Mouse (Mus musculus): ENCODE measurements around the gene Gm39566. TPM values are rescaled to one million over a fixed set of nuclear protein-coding genes. Genes with fewer than 3 reads are reported as not detected.

The Gm39566 gene
- total and polyA plus RNA-seq, 2 experiments from 2014 or later: not detected

GRCm38 (mm10) chr11:69797924-69798323 lies 17.2 kb downstream of the Gm39566 start:
- DNase-seq: no peak
- no peak for ATAC-seq
- H3K27me3 ChIP-seq (ENCODE audit: insufficient read depth, low read length): no peaks in the 10 kb centered on the region
- no peak overlapping the region for H3K4me2 ChIP-seq (ENCODE audit: low read depth)
- H3K9ac ChIP-seq: no peak overlapping the region
- no peak for TF ChIP-seq CTCF (IDR thresholded peaks at IDR 0.05; ENCODE audit: low read depth)
- H3K4me3 ChIP-seq (ENCODE audit: low read depth, low read length): no peak overlapping the region
- no peaks in the 10 kb centered on the region for H3K9me3 ChIP-seq (ENCODE audit: low read length)
- no peak overlapping the region for H3K27ac ChIP-seq (ENCODE audit: low read depth, low read length)
- peaks cover 12% of the 10 kb centered on the region for H3K4me1 ChIP-seq (ENCODE audit: insufficient read depth)
- H3K36me3 ChIP-seq (ENCODE audit: insufficient read depth): peaks cover 7% of the 10 kb centered on the region; the same call in 1 of the 2 replicates
- 78% methylated on average over 7 of the region's 7 CpGs for WGBS

GRCm38 (mm10) chr11:69795983-69796435 lies 19.1 kb downstream of the Gm39566 start:
- no peak for ATAC-seq
- Histone ChIP-seq H3K4me2 (ENCODE audit: low read depth) (peak overlapping the region; percentile 60), H3K36me3 (ENCODE audit: insufficient read depth) (peaks cover 7% of the 10 kb centered on the region; the same call in 1 of the 2 replicates), H3K4me3 (ENCODE audit: low read depth, low read length) (peak overlapping the region; percentile 34), H3K27me3 (ENCODE audit: insufficient read depth, low read length) (no peaks in the 10 kb centered on the region), H3K4me1 (ENCODE audit: insufficient read depth) (peaks cover 12% of the 10 kb centered on the region), H3K27ac (ENCODE audit: low read depth, low read length) (no peak overlapping the region), H3K9ac (no peak overlapping the region), H3K9me3 (ENCODE audit: low read length) (no peaks in the 10 kb centered on the region)
- 4% methylated on average over 13 of the region's 13 CpGs for WGBS
- DNase-seq: no peak
- TF ChIP-seq CTCF (IDR thresholded peaks at IDR 0.05; ENCODE audit: low read depth): no peak

GRCm38 (mm10) chr11:69795168-69795982 lies 19.7 kb downstream of the Gm39566 start, which contains the start of gene Chrnb1:
TSS of gene Chrnb1 (minus strand) at chr11:69795943.
- no peaks in the 10 kb centered on the region for H3K9me3 ChIP-seq (ENCODE audit: low read length)
- no peak; the same call in 1 of the 2 replicates for TF ChIP-seq CTCF (IDR thresholded peaks at IDR 0.05; ENCODE audit: low read depth)
- peak within 1 kb of the TSS; percentile 34 for H3K4me3 ChIP-seq (ENCODE audit: low read depth, low read length)
- peak within 1 kb of the TSS; percentile 33; the same call in 1 of the 2 replicates for H3K9ac ChIP-seq
- H3K36me3 ChIP-seq (ENCODE audit: insufficient read depth): peaks cover 7% of the 10 kb centered on the region; the same call in 1 of the 2 replicates
- WGBS: 3% methylated on average over 52 of the region's 52 CpGs
- peak; percentile 90 for DNase-seq
- peaks cover 12% of the 10 kb centered on the region for H3K4me1 ChIP-seq (ENCODE audit: insufficient read depth)
- peak; percentile 96 for ATAC-seq
- H3K27me3 ChIP-seq (ENCODE audit: insufficient read depth, low read length): no peaks in the 10 kb centered on the region
- peak within 1 kb of the TSS; percentile 60 for H3K4me2 ChIP-seq (ENCODE audit: low read depth)
- no peak within 1 kb of the TSS for H3K27ac ChIP-seq (ENCODE audit: low read depth, low read length)

GRCm38 (mm10) chr11:69793429-69793828 lies 21.7 kb downstream of the Gm39566 start:
- DNase-seq: no peak
- Histone ChIP-seq H3K4me1 (ENCODE audit: insufficient read depth) (peaks cover 8% of the 10 kb centered on the region), H3K4me3 (ENCODE audit: low read depth, low read length) (no peak overlapping the region), H3K27me3 (ENCODE audit: insufficient read depth, low read length) (no peaks in the 10 kb centered on the region), H3K27ac (ENCODE audit: low read depth, low read length) (no peak overlapping the region), H3K36me3 (ENCODE audit: insufficient read depth) (peaks cover 7% of the 10 kb centered on the region; the same call in 1 of the 2 replicates), H3K9ac (no peak overlapping the region), H3K9me3 (ENCODE audit: low read length) (no peaks in the 10 kb centered on the region), H3K4me2 (ENCODE audit: low read depth) (no peak overlapping the region)
- 69% methylated on average over 5 of the region's 5 CpGs for WGBS
- TF ChIP-seq CTCF (IDR thresholded peaks at IDR 0.05; ENCODE audit: low read depth): no peak
- no peak for ATAC-seq

- ATAC-seq: no peak
- no peak for DNase-seq
- Histone ChIP-seq H3K36me3 (ENCODE audit: insufficient read depth) (no peaks in the 10 kb centered on the region), H3K4me3 (ENCODE audit: low read depth, low read length) (no peak overlapping the region), H3K4me2 (ENCODE audit: low read depth) (no peak overlapping the region), H3K9me3 (ENCODE audit: low read length) (no peaks in the 10 kb centered on the region), H3K4me1 (ENCODE audit: insufficient read depth) (peaks cover 8% of the 10 kb centered on the region), H3K9ac (no peak overlapping the region), H3K27me3 (ENCODE audit: insufficient read depth, low read length) (no peaks in the 10 kb centered on the region), H3K27ac (ENCODE audit: low read depth, low read length) (no peak overlapping the region)
- 71% methylated on average over 5 of the region's 5 CpGs for WGBS
- TF ChIP-seq CTCF (IDR thresholded peaks at IDR 0.05; ENCODE audit: low read depth): no peak
Measured at GRCm38 (mm10) chr11:69791420-69791819, 23.7 kb downstream of the Gm39566 start.

- no peak overlapping the region for H3K9ac ChIP-seq
- no peak overlapping the region for H3K4me3 ChIP-seq (ENCODE audit: low read depth, low read length)
- no peaks in the 10 kb centered on the region for H3K9me3 ChIP-seq (ENCODE audit: low read length)
- ATAC-seq (no peak), DNase-seq (no peak)
- no peaks in the 10 kb centered on the region for H3K27me3 ChIP-seq (ENCODE audit: insufficient read depth, low read length)
- no peaks in the 10 kb centered on the region for H3K4me1 ChIP-seq (ENCODE audit: insufficient read depth)
- no peak overlapping the region for H3K4me2 ChIP-seq (ENCODE audit: low read depth)
- no peak overlapping the region for H3K27ac ChIP-seq (ENCODE audit: low read depth, low read length)
- WGBS: 74% methylated on average over 5 of the region's 5 CpGs
- no peaks in the 10 kb centered on the region for H3K36me3 ChIP-seq (ENCODE audit: insufficient read depth)
- no peak for TF ChIP-seq CTCF (IDR thresholded peaks at IDR 0.05; ENCODE audit: low read depth)
Measured at GRCm38 (mm10) chr11:69789431-69789830, 25.7 kb downstream of the Gm39566 start.

- Histone ChIP-seq H3K4me1 (ENCODE audit: insufficient read depth) (no peaks in the 10 kb centered on the region), H3K27me3 (ENCODE audit: insufficient read depth, low read length) (no peaks in the 10 kb centered on the region), H3K4me2 (ENCODE audit: low read depth) (no peak overlapping the region), H3K27ac (ENCODE audit: low read depth, low read length) (no peak overlapping the region), H3K4me3 (ENCODE audit: low read depth, low read length) (no peak overlapping the region), H3K9ac (no peak overlapping the region), H3K36me3 (ENCODE audit: insufficient read depth) (no peaks in the 10 kb centered on the region), H3K9me3 (ENCODE audit: low read length) (no peaks in the 10 kb centered on the region)
- DNase-seq (no peak), ATAC-seq (no peak)
- no peak for TF ChIP-seq CTCF (IDR thresholded peaks at IDR 0.05; ENCODE audit: low read depth)
- WGBS: 86% methylated on average over 5 of the region's 5 CpGs
Measured at GRCm38 (mm10) chr11:69787306-69787705, 27.8 kb downstream of the Gm39566 start.
